Mouse (Mus musculus): ENCODE measurements around the gene Elk3. TPM values are rescaled to one million over a fixed set of nuclear protein-coding genes. Genes with fewer than 3 reads are reported as not detected.

Gene Elk3
- polyA plus RNA-seq, 1 experiment from 2014 or later: 34.4 TPM

GRCm38 (mm10) chr10:93253156-93253555 lies 57.8 kb downstream of the Elk3 start:
- H3K4me3 ChIP-seq (ENCODE audit: low read depth, low read length): no peak overlapping the region
- H3K36me3 ChIP-seq (ENCODE audit: control insufficient read depth, insufficient read depth, low read length): peaks cover 41% of the 10 kb centered on the region
- no peak overlapping the region for H3K9ac ChIP-seq (ENCODE audit: low read depth, low read length)
- no peaks in the 10 kb centered on the region for H3K9me3 ChIP-seq (ENCODE audit: control insufficient read depth, low read length)
- H3K27ac ChIP-seq (replicated peaks; ENCODE audit: low read depth, low read length): no peak overlapping the region
- DNase-seq (ENCODE audit: low spot score) (no peak), ATAC-seq (ENCODE audit: low read depth) (no peak)
- H3K27me3 ChIP-seq (replicated peaks; ENCODE audit: control insufficient read depth, insufficient read depth, low read length): no peaks in the 10 kb centered on the region
- peaks cover 20% of the 10 kb centered on the region for H3K4me1 ChIP-seq (ENCODE audit: control insufficient read depth, insufficient read depth, low read length)
- 89% methylated on average over 6 of the region's 6 CpGs for WGBS
- H3K4me2 ChIP-seq (ENCODE audit: low read depth, low read length): no peak overlapping the region

GRCm38 (mm10) chr10:93252661-93253060 lies 58.3 kb downstream of the Elk3 start:
- ATAC-seq (ENCODE audit: low read depth) (no peak), DNase-seq (ENCODE audit: low spot score) (no peak)
- H3K4me1 ChIP-seq (ENCODE audit: control insufficient read depth, insufficient read depth, low read length): peaks cover 23% of the 10 kb centered on the region
- H3K36me3 ChIP-seq (ENCODE audit: control insufficient read depth, insufficient read depth, low read length): peaks cover 41% of the 10 kb centered on the region
- no peak overlapping the region for H3K4me2 ChIP-seq (ENCODE audit: low read depth, low read length)
- H3K9ac ChIP-seq (ENCODE audit: low read depth, low read length): no peak overlapping the region
- no peak overlapping the region for H3K27ac ChIP-seq (replicated peaks; ENCODE audit: low read depth, low read length)
- H3K27me3 ChIP-seq (replicated peaks; ENCODE audit: control insufficient read depth, insufficient read depth, low read length): no peaks in the 10 kb centered on the region
- no peaks in the 10 kb centered on the region for H3K9me3 ChIP-seq (ENCODE audit: control insufficient read depth, low read length)
- no peak overlapping the region for H3K4me3 ChIP-seq (ENCODE audit: low read depth, low read length)
- WGBS: 92% methylated on average over 2 of the region's 2 CpGs

GRCm38 (mm10) chr10:93251426-93251825 lies 59.5 kb downstream of the Elk3 start:
- H3K36me3 ChIP-seq (ENCODE audit: control insufficient read depth, insufficient read depth, low read length): peaks cover 41% of the 10 kb centered on the region
- no peaks in the 10 kb centered on the region for H3K27me3 ChIP-seq (replicated peaks; ENCODE audit: control insufficient read depth, insufficient read depth, low read length)
- no peak overlapping the region for H3K4me2 ChIP-seq (ENCODE audit: low read depth, low read length)
- ATAC-seq (ENCODE audit: low read depth) (no peak), DNase-seq (ENCODE audit: low spot score) (no peak)
- H3K9ac ChIP-seq (ENCODE audit: low read depth, low read length): no peak overlapping the region
- H3K27ac ChIP-seq (replicated peaks; ENCODE audit: low read depth, low read length): no peak overlapping the region
- H3K9me3 ChIP-seq (ENCODE audit: control insufficient read depth, low read length): no peaks in the 10 kb centered on the region
- whole genome bisulfite sequencing: 85% methylated on average over 8 of the region's 8 CpGs
- peaks cover 21% of the 10 kb centered on the region for H3K4me1 ChIP-seq (ENCODE audit: control insufficient read depth, insufficient read depth, low read length)
- no peak overlapping the region for H3K4me3 ChIP-seq (ENCODE audit: low read depth, low read length)

DNA sequence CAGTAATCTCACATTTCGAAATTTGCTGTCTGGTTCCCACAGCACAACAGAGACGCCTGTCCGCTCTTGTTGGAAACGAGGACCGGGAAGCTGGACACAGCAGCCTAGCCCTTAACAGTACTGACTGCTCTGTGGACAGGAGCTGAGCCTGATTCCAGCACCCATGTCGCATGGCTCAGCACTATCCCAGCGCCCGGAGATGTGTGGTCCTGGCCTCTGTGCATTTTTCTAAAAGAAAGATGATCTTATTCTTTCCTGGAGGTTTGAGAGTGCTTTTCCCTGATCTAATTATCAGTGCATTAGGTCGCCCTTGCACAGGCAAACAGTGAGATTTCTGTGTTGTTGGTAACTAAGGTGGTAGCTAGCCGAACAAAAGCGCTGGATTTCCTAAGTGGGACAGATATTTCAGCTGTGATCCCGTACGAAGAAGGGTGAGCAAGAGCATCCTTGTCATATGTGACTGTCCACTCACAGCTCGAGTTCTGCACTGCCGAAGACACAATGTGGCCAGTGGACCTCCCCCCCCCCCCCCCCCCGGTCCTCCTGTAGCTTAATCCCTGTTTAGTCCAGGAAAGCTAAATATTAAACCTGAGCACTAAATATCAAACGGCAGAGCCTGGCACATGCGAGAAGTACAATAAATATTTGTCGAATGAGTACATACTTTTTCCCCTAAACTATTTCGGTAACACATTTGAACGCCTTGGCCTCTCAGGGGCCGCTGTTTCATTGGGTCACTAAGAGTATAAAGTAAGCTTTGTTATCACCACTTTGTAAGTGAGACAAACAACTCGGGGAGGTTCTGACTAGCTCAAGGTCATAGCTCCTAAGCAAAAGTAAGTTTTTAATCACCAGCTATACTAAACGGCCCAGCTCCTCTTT lies 60.3 kb downstream of the Elk3 start:
- peaks cover 18% of the 10 kb centered on the region for H3K4me1 ChIP-seq (ENCODE audit: control insufficient read depth, insufficient read depth, low read length)
- H3K4me3 ChIP-seq (ENCODE audit: low read depth, low read length): no peak overlapping the region
- no peak overlapping the region for H3K27ac ChIP-seq (replicated peaks; ENCODE audit: low read depth, low read length)
- ATAC-seq (ENCODE audit: low read depth) (no peak), DNase-seq (ENCODE audit: low spot score) (no peak)
- 73% methylated on average over 23 of the region's 24 CpGs for WGBS
- H3K27me3 ChIP-seq (replicated peaks; ENCODE audit: control insufficient read depth, insufficient read depth, low read length): no peaks in the 10 kb centered on the region
- H3K9ac ChIP-seq (ENCODE audit: low read depth, low read length): no peak overlapping the region
- H3K9me3 ChIP-seq (ENCODE audit: control insufficient read depth, low read length): no peaks in the 10 kb centered on the region
- H3K4me2 ChIP-seq (ENCODE audit: low read depth, low read length): no peak overlapping the region
- peaks cover 41% of the 10 kb centered on the region for H3K36me3 ChIP-seq (ENCODE audit: control insufficient read depth, insufficient read depth, low read length)

GRCm38 (mm10) chr10:93249901-93250300 lies 61.0 kb downstream of the Elk3 start:
- WGBS: 79% methylated on average over 7 of the region's 7 CpGs
- Histone ChIP-seq H3K27ac (replicated peaks; ENCODE audit: low read depth, low read length) (no peak overlapping the region), H3K36me3 (ENCODE audit: control insufficient read depth, insufficient read depth, low read length) (peaks cover 44% of the 10 kb centered on the region), H3K9me3 (ENCODE audit: control insufficient read depth, low read length) (no peaks in the 10 kb centered on the region), H3K4me2 (ENCODE audit: low read depth, low read length) (no peak overlapping the region), H3K4me1 (ENCODE audit: control insufficient read depth, insufficient read depth, low read length) (peaks cover 10% of the 10 kb centered on the region), H3K9ac (ENCODE audit: low read depth, low read length) (no peak overlapping the region), H3K4me3 (ENCODE audit: low read depth, low read length) (no peak overlapping the region), H3K27me3 (replicated peaks; ENCODE audit: control insufficient read depth, insufficient read depth, low read length) (no peaks in the 10 kb centered on the region)
- ATAC-seq (ENCODE audit: low read depth) (no peak), DNase-seq (ENCODE audit: low spot score) (no peak)

DNA sequence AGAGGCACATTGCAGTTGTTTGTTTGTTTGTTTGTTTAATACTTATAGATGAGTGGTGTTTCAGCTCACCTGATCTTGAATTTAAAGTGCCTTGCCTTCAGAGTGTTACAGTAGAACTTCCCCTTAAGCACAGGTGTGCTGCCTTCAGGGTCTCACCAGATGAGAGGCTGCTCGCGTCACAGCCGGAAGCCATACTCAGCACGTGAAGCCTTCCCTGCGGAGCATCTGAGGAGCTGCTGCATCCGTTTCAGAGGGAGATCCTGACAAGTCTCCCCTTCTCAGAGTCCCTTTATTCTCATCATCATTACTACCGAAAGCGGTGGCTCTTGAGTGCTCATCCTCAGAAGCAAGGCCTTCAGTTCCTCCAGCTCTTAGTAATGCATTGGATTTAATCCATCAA lies 62.5 kb downstream of the Elk3 start:
- H3K36me3 ChIP-seq (ENCODE audit: control insufficient read depth, insufficient read depth, low read length): peaks cover 39% of the 10 kb centered on the region
- H3K4me1 ChIP-seq (ENCODE audit: control insufficient read depth, insufficient read depth, low read length): peaks cover 10% of the 10 kb centered on the region; the same call in 1 of the 2 replicates
- 65% methylated on average over 8 of the region's 8 CpGs for WGBS
- H3K4me2 ChIP-seq (ENCODE audit: low read depth, low read length): no peak overlapping the region
- H3K4me3 ChIP-seq (ENCODE audit: low read depth, low read length): no peak overlapping the region
- no peak for DNase-seq (ENCODE audit: low spot score)
- no peak for ATAC-seq (ENCODE audit: low read depth)
- 0 out of 2 replicates have a peak overlapping the region, but pooled peaks have one; percentile 11 for H3K27ac ChIP-seq (replicated peaks; ENCODE audit: low read depth, low read length)
- H3K27me3 ChIP-seq (replicated peaks; ENCODE audit: control insufficient read depth, insufficient read depth, low read length): no peaks in the 10 kb centered on the region
- H3K9me3 ChIP-seq (ENCODE audit: control insufficient read depth, low read length): no peaks in the 10 kb centered on the region
- no peak overlapping the region for H3K9ac ChIP-seq (ENCODE audit: low read depth, low read length)

GRCm38 (mm10) chr10:93247902-93248301 lies 63.0 kb downstream of the Elk3 start:
- Histone ChIP-seq H3K9ac (ENCODE audit: low read depth, low read length) (no peak overlapping the region), H3K9me3 (ENCODE audit: control insufficient read depth, low read length) (no peaks in the 10 kb centered on the region), H3K27ac (replicated peaks; ENCODE audit: low read depth, low read length) (no peak overlapping the region; the same call in 1 of the 2 replicates), H3K4me2 (ENCODE audit: low read depth, low read length) (no peak overlapping the region), H3K4me3 (ENCODE audit: low read depth, low read length) (no peak overlapping the region), H3K4me1 (ENCODE audit: control insufficient read depth, insufficient read depth, low read length) (peaks cover 10% of the 10 kb centered on the region; the same call in 1 of the 2 replicates), H3K36me3 (ENCODE audit: control insufficient read depth, insufficient read depth, low read length) (peaks cover 33% of the 10 kb centered on the region), H3K27me3 (replicated peaks; ENCODE audit: control insufficient read depth, insufficient read depth, low read length) (no peaks in the 10 kb centered on the region)
- 44% methylated on average over 6 of the region's 6 CpGs for WGBS
- DNase-seq (ENCODE audit: low spot score) (peak; percentile 66), ATAC-seq (ENCODE audit: low read depth) (peak; percentile 62; the same call in 1 of the 2 replicates)

- WGBS: 79% methylated on average over 12 of the region's 12 CpGs
- peaks cover 10% of the 10 kb centered on the region; the same call in 1 of the 2 replicates for H3K4me1 ChIP-seq (ENCODE audit: control insufficient read depth, insufficient read depth, low read length)
- no peak for ATAC-seq (ENCODE audit: low read depth)
Observed at GRCm38 (mm10) chr10:93247422-93247821, 63.5 kb downstream of the Elk3 start.

More at GRCm38 (mm10) chr10:93247422-93247821, 63.5 kb downstream of the Elk3 start:
- Histone ChIP-seq H3K4me3 (ENCODE audit: low read depth, low read length) (no peak overlapping the region), H3K9me3 (ENCODE audit: control insufficient read depth, low read length) (no peaks in the 10 kb centered on the region), H3K27ac (replicated peaks; ENCODE audit: low read depth, low read length) (no peak overlapping the region; the same call in 1 of the 2 replicates), H3K9ac (ENCODE audit: low read depth, low read length) (no peak overlapping the region), H3K4me2 (ENCODE audit: low read depth, low read length) (no peak overlapping the region), H3K27me3 (replicated peaks; ENCODE audit: control insufficient read depth, insufficient read depth, low read length) (no peaks in the 10 kb centered on the region), H3K36me3 (ENCODE audit: control insufficient read depth, insufficient read depth, low read length) (peaks cover 29% of the 10 kb centered on the region; the same call in 1 of the 2 replicates)
- DNase-seq (ENCODE audit: low spot score): no peak
